Mouse (Mus musculus) adipose tissue, adult 10 weeks (tissue): Measurements from ENCODE around the gene Vmn2r106. TPM values are rescaled to one million over a fixed set of nuclear protein-coding genes. Genes with fewer than 3 reads are reported as not detected.

ENCODE experiments used
- polyA plus RNA-seq: library from polyadenylated mRNA; stranded (reverse); fragments of 350-450 nt; fragmentation: Illumina TruSeq; extraction: RNeasy Lipid Tissue Mini Kit (QIAGEN cat#74804); gene quantifications from one replicate; pipeline ENCODE4 v1.2.3, GENCODE M21; 2014; ENCODE audit warnings: low read depth, low replicate concordance

Gene Vmn2r106
- not detected for polyA plus RNA-seq

GRCm38 (mm10) chr17:20285453-20285852 is at the start of gene Vmn2r106:
Vmn2r106 (minus strand) TSS chr17:20285553.

GRCm38 (mm10) chr17:20234952-20235351 is 50.4 kb downstream of the Vmn2r106 start, which contains the start of gene Vmn2r105:
Vmn2r105 (minus strand) TSS chr17:20235052.

Other genes starting within 250 kb of the Vmn2r106 start
- not detected for gene Vmn2r104, start 237.2 kb downstream of the Vmn2r106 start, polyA plus RNA-seq
- not detected for gene Fpr-rs7, start 171.3 kb downstream of the Vmn2r106 start, polyA plus RNA-seq
- gene Fpr-rs6, start 102.5 kb downstream of the Vmn2r106 start, polyA plus RNA-seq: not detected
- gene Vmn2r105, start 50.5 kb downstream of the Vmn2r106 start, polyA plus RNA-seq: not detected
- gene Vmn2r107, start 59.7 kb upstream of the Vmn2r106 start, polyA plus RNA-seq: not detected
- not detected for gene Vmn1r224, start 128.6 kb upstream of the Vmn2r106 start, polyA plus RNA-seq
- gene Vmn2r108, start 195.8 kb upstream of the Vmn2r106 start, polyA plus RNA-seq: not detected
- gene Vmn1r225, start 212.6 kb upstream of the Vmn2r106 start, polyA plus RNA-seq: not detected